Mouse (Mus musculus) lung, adult 2 months (tissue): ENCODE data around the gene Tmem11. TPM values are rescaled to one million over a fixed set of nuclear protein-coding genes. Genes with fewer than 3 reads are reported as not detected.

ENCODE experiments used
- DNase-seq: peaks from one replicate; pipeline ENCODE4 v3.0.0; 2022
- H3K4me1 ChIP-seq: fragments of 200-500 bp; 2 replicates; pipeline ENCODE4 v1.6.1; 2011; ENCODE audit warnings: low read length; ENCODE audit not compliant: control insufficient read depth, insufficient read depth
- H3K4me3 ChIP-seq: fragments of 200-500 bp; replicated peaks from 2 replicates; pipeline ENCODE3; 2011; ENCODE audit warnings: low read depth, mild to moderate bottlenecking, control low read depth, low read length; ENCODE audit errors: extremely low read depth
- CTCF ChIP-seq: fragments of 200-500 bp; IDR thresholded peaks from 2 replicates; pipeline ENCODE4 v1.5.1; 2011; ENCODE audit warnings: mild to moderate bottlenecking, low read length, control low read depth; ENCODE audit not compliant: insufficient read depth
- POLR2A ChIP-seq: fragments of 200-500 bp; IDR thresholded peaks from 2 replicates; pipeline ENCODE4 v1.6.1; 2011; ENCODE audit warnings: low read depth, mild to moderate bottlenecking, control low read depth, low read length, borderline replicate concordance; ENCODE audit errors: extremely low read depth
- WGBS: fragments of 180-500 bp; shearing (Covaris S2); methylation state at CpG from one replicate; pipeline ENCODE4 v1.1.7; 2018; 5-methylcytosine and 5-hydroxymethylcytosine counted together
- polyA plus RNA-seq: library from polyadenylated mRNA; depleted of rRNA; stranded (reverse); fragments of >200 nt; gene quantifications from 2 replicates; pipeline ENCODE4 v1.2.3, GENCODE M21; 2012

The Tmem11 gene
- polyA plus RNA-seq, 1 experiment = 63.4 TPM

GRCm38 (mm10) chr11:60867456-60867855, 11.6 kb downstream of the Tmem11 start:
- WGBS = 64% methylated on average over 3 of the region's 3 CpGs
- TF ChIP-seq POLR2A (no peak), CTCF (no peak)
- Histone ChIP-seq H3K4me3 (no peak overlapping the region), H3K4me1 (peaks cover 17% of the 10 kb centered on the region)
- no peak for DNase-seq

GRCm38 (mm10) chr11:60866021-60866420, 13.1 kb downstream of the Tmem11 start:
- H3K4me1 ChIP-seq = peaks cover 17% of the 10 kb centered on the region
- H3K4me3 ChIP-seq = no peak overlapping the region
- no peak for DNase-seq
- TF ChIP-seq POLR2A = no peak
- no peak for TF ChIP-seq CTCF
- 62% methylated on average over 2 of the region's 2 CpGs for WGBS

GRCm38 (mm10) chr11:60864916-60865315, 14.2 kb downstream of the Tmem11 start:
- Histone ChIP-seq H3K4me1 (peaks cover 17% of the 10 kb centered on the region), H3K4me3 (no peak overlapping the region)
- 76% methylated on average over 14 of the region's 14 CpGs for WGBS
- no peak for DNase-seq
- no peak for TF ChIP-seq POLR2A
- TF ChIP-seq CTCF = no peak

GRCm38 (mm10) chr11:60864166-60864565, 14.9 kb downstream of the Tmem11 start:
- no peak overlapping the region for H3K4me3 ChIP-seq
- DNase-seq = no peak
- 52% methylated on average over 2 of the region's 2 CpGs for WGBS
- peaks cover 17% of the 10 kb centered on the region for H3K4me1 ChIP-seq
- TF ChIP-seq POLR2A = no peak
- TF ChIP-seq CTCF = no peak

- peaks cover 17% of the 10 kb centered on the region for H3K4me1 ChIP-seq
- no peak for DNase-seq
- WGBS = 73% methylated on average over 4 of the region's 4 CpGs
- no peak for TF ChIP-seq POLR2A
- no peak for TF ChIP-seq CTCF
- H3K4me3 ChIP-seq = no peak overlapping the region
These were observed 15.9 kb downstream of the Tmem11 start for GRCm38 (mm10) chr11:60863196-60863595.

- no peak for DNase-seq
- TF ChIP-seq POLR2A = no peak
- no peak for TF ChIP-seq CTCF
- Histone ChIP-seq H3K4me3 (no peak overlapping the region), H3K4me1 (peaks cover 17% of the 10 kb centered on the region)
- 74% methylated on average over 3 of the region's 3 CpGs for WGBS
These were observed 17.1 kb downstream of the Tmem11 start for GRCm38 (mm10) chr11:60861993-60862392.

- whole genome bisulfite sequencing = 61% methylated on average over 3 of the region's 3 CpGs
- Histone ChIP-seq H3K4me3 (no peak overlapping the region), H3K4me1 (no peaks in the 10 kb centered on the region)
- TF ChIP-seq POLR2A (no peak), CTCF (no peak)
- no peak for DNase-seq
These were observed 22.5 kb downstream of the Tmem11 start for GRCm38 (mm10) chr11:60856587-60856986.

GRCm38 (mm10) chr11:60845415-60845814, 33.7 kb downstream of the Tmem11 start:
- DNase-seq = no peak
- WGBS = 82% methylated on average over 5 of the region's 5 CpGs
- TF ChIP-seq CTCF (no peak), POLR2A (no peak)
- no peak overlapping the region for H3K4me3 ChIP-seq
- no peaks in the 10 kb centered on the region for H3K4me1 ChIP-seq

GRCm38 (mm10) chr11:60843412-60843811, 35.7 kb downstream of the Tmem11 start:
- TF ChIP-seq CTCF (no peak), POLR2A (no peak)
- no peak for DNase-seq
- 90% methylated on average over 5 of the region's 5 CpGs for WGBS
- H3K4me3 ChIP-seq = no peak overlapping the region
- no peaks in the 10 kb centered on the region for H3K4me1 ChIP-seq

GRCm38 (mm10) chr11:60841467-60842200, 37.4 kb downstream of the Tmem11 start:
- WGBS = 74% methylated on average over 12 of the region's 12 CpGs
- no peak for TF ChIP-seq CTCF
- no peak for TF ChIP-seq POLR2A
- no peak overlapping the region for H3K4me3 ChIP-seq
- DNase-seq = no peak
- H3K4me1 ChIP-seq = no peaks in the 10 kb centered on the region
